Mouse (Mus musculus): Measurements from ENCODE around the gene Htatsf1. TPM values are rescaled to one million over a fixed set of nuclear protein-coding genes. Genes with fewer than 3 reads are reported as not detected.

Htatsf1 gene
- polyA plus RNA-seq, 1 experiment from 2014 or later: 22.1 TPM

DNA sequence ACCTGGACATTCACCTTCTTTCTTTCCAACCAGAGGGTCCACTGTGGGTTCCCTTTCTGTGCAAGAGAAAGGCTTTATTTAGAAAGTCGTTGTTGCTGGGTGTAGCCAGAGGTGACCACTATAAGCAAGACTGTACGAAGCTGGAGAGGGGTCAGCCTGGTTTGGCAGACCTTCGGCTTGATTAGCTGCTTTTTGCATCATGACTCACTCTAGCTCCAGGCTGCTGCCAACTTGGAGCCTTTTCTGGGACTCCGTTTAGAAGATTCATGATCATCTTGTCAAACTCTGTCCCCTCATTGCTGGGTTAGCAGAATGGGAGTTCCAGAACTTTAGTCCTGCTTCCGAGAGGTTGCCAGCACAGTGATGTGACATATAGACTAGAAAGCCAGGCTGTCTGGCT is 28.1 kb downstream of the Htatsf1 start:
- no peak overlapping the region for H3K4me2 ChIP-seq (ENCODE audit: low read depth, low read length)
- H3K4me1 ChIP-seq (ENCODE audit: insufficient read depth): no peaks in the 10 kb centered on the region
- ATAC-seq: no peak
- 75% methylated on average over 5 of the region's 5 CpGs for WGBS (ENCODE audit: insufficient replicate concordance)
- TF ChIP-seq CTCF (IDR thresholded peaks at IDR 0.05; ENCODE audit: low read depth): no peak
- TF ChIP-seq EP300 (IDR thresholded peaks at IDR 0.05; ENCODE audit: low read depth): no peak
- H3K4me3 ChIP-seq (ENCODE audit: low read depth, low read length): no peak overlapping the region
- no peaks in the 10 kb centered on the region for H3K36me3 ChIP-seq (replicated peaks; ENCODE audit: insufficient read depth, low read length)
- H3K27me3 ChIP-seq (ENCODE audit: insufficient read depth, low read length): no peaks in the 10 kb centered on the region
- H3K9ac ChIP-seq (replicated peaks): no peak overlapping the region
- no peaks in the 10 kb centered on the region for H3K9me3 ChIP-seq (ENCODE audit: low read length)
- no peak for DNase-seq
- H3K27ac ChIP-seq (ENCODE audit: low read depth): no peak overlapping the region

- no peak for ATAC-seq
- H3K27me3 ChIP-seq (ENCODE audit: insufficient read depth, low read length): no peaks in the 10 kb centered on the region
- no peak within 1 kb of the TSS for H3K4me3 ChIP-seq (ENCODE audit: low read depth, low read length)
- TF ChIP-seq EP300 (IDR thresholded peaks at IDR 0.05; ENCODE audit: low read depth) (no peak), CTCF (IDR thresholded peaks at IDR 0.05; ENCODE audit: low read depth) (no peak)
- H3K4me2 ChIP-seq (ENCODE audit: low read depth, low read length): no peak within 1 kb of the TSS
- DNase-seq: no peak
- H3K9me3 ChIP-seq (ENCODE audit: low read length): no peaks in the 10 kb centered on the region
- no peak within 1 kb of the TSS for H3K9ac ChIP-seq (replicated peaks)
- H3K4me1 ChIP-seq (ENCODE audit: insufficient read depth): no peaks in the 10 kb centered on the region
- WGBS (ENCODE audit: insufficient replicate concordance): 80% methylated on average over 4 of the region's 4 CpGs
- H3K27ac ChIP-seq (ENCODE audit: low read depth): no peak within 1 kb of the TSS
- H3K36me3 ChIP-seq (replicated peaks; ENCODE audit: insufficient read depth, low read length): no peaks in the 10 kb centered on the region
Observed at GRCm38 (mm10) chrX:57087806-57088205, 34.4 kb downstream of the Htatsf1 start, which contains the start of gene Vgll1. Gene Vgll1, plus strand, starts transcription at chrX:57088106.

GRCm38 (mm10) chrX:57103415-57103814 is 50.0 kb downstream of the Htatsf1 start:
- H3K36me3 ChIP-seq (replicated peaks; ENCODE audit: insufficient read depth, low read length): no peaks in the 10 kb centered on the region
- no peak for ATAC-seq
- DNase-seq: no peak
- TF ChIP-seq EP300 (IDR thresholded peaks at IDR 0.05; ENCODE audit: low read depth): no peak
- no peak for TF ChIP-seq CTCF (IDR thresholded peaks at IDR 0.05; ENCODE audit: low read depth)
- no peak overlapping the region for H3K9ac ChIP-seq (replicated peaks)
- WGBS (ENCODE audit: insufficient replicate concordance): 72% methylated on average over 1 of the region's 1 CpGs
- no peak overlapping the region for H3K4me3 ChIP-seq (ENCODE audit: low read depth, low read length)
- no peak overlapping the region for H3K27ac ChIP-seq (ENCODE audit: low read depth)
- no peaks in the 10 kb centered on the region for H3K4me1 ChIP-seq (ENCODE audit: insufficient read depth)
- H3K27me3 ChIP-seq (ENCODE audit: insufficient read depth, low read length): no peaks in the 10 kb centered on the region
- no peaks in the 10 kb centered on the region for H3K9me3 ChIP-seq (ENCODE audit: low read length)
- H3K4me2 ChIP-seq (ENCODE audit: low read depth, low read length): no peak overlapping the region

DNA sequence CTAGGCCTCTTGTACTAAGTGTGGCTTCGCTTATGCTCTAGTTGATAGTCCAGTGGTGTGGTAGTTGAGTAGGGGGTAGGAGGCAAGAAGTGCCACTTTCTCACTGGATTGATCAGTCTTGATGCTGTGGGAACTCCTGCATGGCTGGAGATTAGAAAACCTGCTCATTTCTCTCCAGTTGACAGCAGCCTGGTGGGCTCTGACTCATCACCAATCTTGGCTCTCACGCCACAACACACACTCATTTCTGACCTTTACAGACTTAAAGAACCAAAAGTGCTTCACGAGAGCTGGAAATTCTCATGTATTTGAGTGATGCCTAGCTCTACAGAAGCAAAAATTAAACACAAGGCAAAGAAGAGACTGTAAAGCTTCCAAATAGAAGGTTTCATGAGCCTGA is 53.6 kb downstream of the Htatsf1 start:
- WGBS (ENCODE audit: insufficient replicate concordance): 68% methylated on average over 3 of the region's 3 CpGs
- no peak for DNase-seq

More for the DNA sequence above, 53.6 kb downstream of the Htatsf1 start:
- Histone ChIP-seq H3K4me1 (ENCODE audit: insufficient read depth) (no peaks in the 10 kb centered on the region), H3K36me3 (replicated peaks; ENCODE audit: insufficient read depth, low read length) (no peaks in the 10 kb centered on the region), H3K4me3 (ENCODE audit: low read depth, low read length) (no peak overlapping the region), H3K9me3 (ENCODE audit: low read length) (no peaks in the 10 kb centered on the region), H3K27me3 (ENCODE audit: insufficient read depth, low read length) (no peaks in the 10 kb centered on the region), H3K27ac (ENCODE audit: low read depth) (no peak overlapping the region), H3K9ac (replicated peaks) (no peak overlapping the region), H3K4me2 (ENCODE audit: low read depth, low read length) (no peak overlapping the region)
- ATAC-seq: no peak
- TF ChIP-seq EP300 (IDR thresholded peaks at IDR 0.05; ENCODE audit: low read depth): no peak
- TF ChIP-seq CTCF (IDR thresholded peaks at IDR 0.05; ENCODE audit: low read depth): no peak

Other genes with a start within 250 kb of the Htatsf1 start
- gene Map7d3, start 231.3 kb upstream of the Htatsf1 start, polyA plus RNA-seq (2015; fragmentation: Nextera tagmentation; extraction: Ambion mirVana): 0.55 and 0.63 TPM in 2 replicates
- gene Adgrg4, start 183.4 kb upstream of the Htatsf1 start, polyA plus RNA-seq (2015; fragmentation: Nextera tagmentation; extraction: Ambion mirVana): not detected in 2 replicates
- not detected in 2 replicates for gene Brs3, start 10.5 kb upstream of the Htatsf1 start, polyA plus RNA-seq (2015; fragmentation: Nextera tagmentation; extraction: Ambion mirVana)
- gene Vgll1, start 34.5 kb downstream of the Htatsf1 start, polyA plus RNA-seq (2015; fragmentation: Nextera tagmentation; extraction: Ambion mirVana): not detected in 2 replicates
- not detected in 2 replicates for gene Cd40lg, start 158.6 kb downstream of the Htatsf1 start, polyA plus RNA-seq (2015; fragmentation: Nextera tagmentation; extraction: Ambion mirVana)

Measured in liver, postnatal 0 days (tissue).